Mouse (Mus musculus) limb, embryonic 13.5 days (tissue): ENCODE measurements around the gene Ints4. TPM values are rescaled to one million over a fixed set of nuclear protein-coding genes. Genes with fewer than 3 reads are reported as not detected.

ENCODE experiments used
- ATAC-seq: fragments of 200-750 bp; cut with Nextera tagmentation; 2 replicates; pipeline ENCODE4 v1.8.0; 2017; ENCODE audit warnings: low read depth, moderate number of reproducible peaks, moderate TSS enrichment; ENCODE audit not compliant: low FRiP score
- H3K27ac ChIP-seq: fragments of 300-500 bp; sonication (generic); 2 replicates; pipeline ENCODE4 v1.5.1; 2015; ENCODE audit warnings: inconsistent platforms, mild to moderate bottlenecking, moderate library complexity
- H3K27me3 ChIP-seq: fragments of 300-500 bp; sonication (generic); 2 replicates; pipeline ENCODE4 v1.6.1; 2015; ENCODE audit warnings: mild to moderate bottlenecking, inconsistent platforms
- H3K36me3 ChIP-seq: fragments of 300-500 bp; sonication (generic); 2 replicates; pipeline ENCODE4 v1.6.1; 2015; ENCODE audit warnings: inconsistent platforms, mild to moderate bottlenecking, moderate library complexity
- H3K4me1 ChIP-seq: fragments of 300-500 bp; sonication (generic); 2 replicates; pipeline ENCODE4 v1.6.1; 2015; ENCODE audit warnings: inconsistent platforms
- H3K4me2 ChIP-seq: fragments of 300-500 bp; sonication (generic); replicated peaks from 2 replicates; pipeline ENCODE4 v1.6.1; 2015; ENCODE audit warnings: inconsistent platforms, mild to moderate bottlenecking, moderate library complexity
- H3K4me3 ChIP-seq: fragments of 300-500 bp; sonication (generic); 2 replicates; pipeline ENCODE4 v1.5.1; 2015; ENCODE audit warnings: moderate library complexity, mild to moderate bottlenecking, inconsistent platforms
- H3K9ac ChIP-seq: fragments of 300-500 bp; sonication (generic); 2 replicates; pipeline ENCODE4 v1.6.1; 2015; ENCODE audit warnings: mild to moderate bottlenecking, inconsistent platforms
- H3K9me3 ChIP-seq: fragments of 300-500 bp; sonication (generic); 2 replicates; pipeline ENCODE4 v1.6.1; 2016; ENCODE audit warnings: inconsistent platforms
- WGBS: fragments of 180-500 bp; shearing (Covaris S2); methylation state at CpG from one replicate; pipeline ENCODE4 v1.1.7; 2015; 5-methylcytosine and 5-hydroxymethylcytosine counted together
- polyA plus RNA-seq: library from polyadenylated mRNA; unstranded; fragments of >200 nt; fragmentation: Nextera tagmentation; extraction: Ambion mirVana; gene quantifications from 2 replicates; pipeline ENCODE4 v1.2.1, GENCODE M21; 2015

Gene Ints4
- polyA plus RNA-seq, 1 experiment from 2014 or later = 57.3 TPM

DNA sequence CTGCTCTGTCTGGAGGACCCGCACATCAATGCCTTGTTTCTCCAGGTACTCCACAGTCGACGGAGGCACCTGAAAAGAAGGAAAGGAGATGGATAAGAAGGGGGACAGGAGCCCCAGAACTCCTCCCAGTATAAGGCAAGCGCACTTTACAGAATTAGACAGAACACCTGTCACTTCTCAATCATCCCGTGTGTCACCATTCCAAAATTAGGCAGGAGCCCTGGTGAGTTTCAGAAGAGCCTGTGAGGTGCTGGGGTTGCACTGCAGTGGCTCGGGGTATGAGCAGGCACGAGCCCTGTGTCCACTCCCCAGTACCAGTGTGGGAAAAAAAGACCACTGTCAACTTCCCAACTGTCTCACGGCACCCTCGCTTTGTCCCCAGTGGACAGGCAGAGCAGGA lies 69.9 kb downstream of the Ints4 start:
- H3K9me3 ChIP-seq = no peaks in the 10 kb centered on the region; the same call in 1 of the 2 replicates
- no peak overlapping the region for H3K4me3 ChIP-seq
- H3K36me3 ChIP-seq = peaks cover 29% of the 10 kb centered on the region
- WGBS = 86% methylated on average over 9 of the region's 9 CpGs
- no peaks in the 10 kb centered on the region for H3K27me3 ChIP-seq
- H3K4me1 ChIP-seq = peaks cover 8% of the 10 kb centered on the region; the same call in 1 of the 2 replicates
- no peak overlapping the region for H3K27ac ChIP-seq
- no peak overlapping the region for H3K9ac ChIP-seq
- ATAC-seq = no peak
- no peak overlapping the region for H3K4me2 ChIP-seq

DNA sequence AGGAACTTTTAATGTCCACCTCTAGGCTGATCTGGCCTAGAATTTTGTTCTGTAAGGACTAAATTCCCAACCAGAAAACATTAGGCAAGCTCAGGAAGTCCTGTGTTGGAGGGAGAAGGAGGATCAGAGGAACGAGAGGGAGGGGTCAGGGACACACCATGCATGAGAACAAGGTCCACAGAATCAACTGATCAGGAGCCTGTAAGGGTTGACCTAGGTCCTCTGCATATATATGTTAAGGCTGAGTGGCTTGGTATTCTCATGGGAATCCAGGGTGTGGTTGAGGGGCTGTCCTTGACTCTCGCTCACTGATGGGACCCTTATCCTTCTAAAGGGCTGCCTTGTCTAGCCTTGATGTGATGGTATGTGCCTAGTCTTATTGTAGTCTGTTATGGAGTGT lies 82.8 kb downstream of the Ints4 start:
- no peak overlapping the region for H3K4me2 ChIP-seq
- peaks cover 24% of the 10 kb centered on the region for H3K36me3 ChIP-seq
- H3K4me3 ChIP-seq = no peak overlapping the region
- ATAC-seq = no peak
- WGBS = 93% methylated on average over 2 of the region's 2 CpGs
- no peak overlapping the region for H3K27ac ChIP-seq
- no peak overlapping the region for H3K9ac ChIP-seq
- H3K9me3 ChIP-seq = no peaks in the 10 kb centered on the region
- no peaks in the 10 kb centered on the region for H3K27me3 ChIP-seq
- peaks cover 13% of the 10 kb centered on the region for H3K4me1 ChIP-seq

DNA sequence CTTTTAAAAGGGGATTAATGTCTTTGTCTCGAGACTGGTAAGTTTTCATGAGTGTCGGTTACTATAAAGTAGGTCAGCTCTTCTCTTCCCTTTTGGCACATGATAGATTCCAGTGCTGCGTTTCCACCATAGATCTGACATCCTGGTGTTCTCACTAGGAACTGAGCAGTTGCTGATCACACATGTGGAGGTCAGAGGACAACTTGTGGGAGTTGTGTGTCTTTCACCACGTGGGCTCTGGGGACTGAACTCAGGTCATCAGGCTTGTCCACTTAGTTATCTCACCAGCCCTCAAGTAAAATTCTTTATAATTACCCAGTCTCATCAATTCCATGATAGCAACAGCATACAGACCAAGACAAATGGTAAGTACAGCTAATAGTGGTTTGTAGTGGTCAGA lies 88.6 kb downstream of the Ints4 start:
- H3K9ac ChIP-seq = no peak overlapping the region
- 82% methylated on average over 4 of the region's 4 CpGs for WGBS
- no peaks in the 10 kb centered on the region for H3K9me3 ChIP-seq
- H3K27me3 ChIP-seq = no peaks in the 10 kb centered on the region
- no peak overlapping the region for H3K4me3 ChIP-seq
- no peak overlapping the region for H3K27ac ChIP-seq
- no peak overlapping the region for H3K4me2 ChIP-seq
- peaks cover 36% of the 10 kb centered on the region for H3K36me3 ChIP-seq
- ATAC-seq = no peak
- H3K4me1 ChIP-seq = no peaks in the 10 kb centered on the region

DNA sequence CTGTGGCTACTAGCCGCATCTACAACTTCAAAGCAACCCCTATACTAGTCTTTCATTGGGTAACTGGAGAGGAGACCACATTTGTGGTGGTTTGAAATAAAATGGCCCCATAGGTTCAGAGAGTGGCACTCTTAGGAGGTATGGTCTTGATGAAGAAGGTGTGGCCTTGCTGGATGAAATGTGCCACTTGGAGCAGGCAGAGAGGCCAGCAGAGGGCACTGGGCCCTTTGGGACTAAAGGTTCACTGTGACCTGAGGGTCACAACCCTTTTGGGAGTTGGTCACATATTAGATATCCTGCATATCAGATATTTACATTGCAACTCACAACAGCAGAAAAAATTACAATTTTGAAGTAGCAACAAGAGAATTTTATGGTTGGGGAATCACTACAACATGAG lies 89.6 kb downstream of the Ints4 start:
- 83% methylated on average over 1 of the region's 1 CpGs for WGBS
- H3K36me3 ChIP-seq = peaks cover 40% of the 10 kb centered on the region
- H3K9ac ChIP-seq = no peak overlapping the region

DNA sequence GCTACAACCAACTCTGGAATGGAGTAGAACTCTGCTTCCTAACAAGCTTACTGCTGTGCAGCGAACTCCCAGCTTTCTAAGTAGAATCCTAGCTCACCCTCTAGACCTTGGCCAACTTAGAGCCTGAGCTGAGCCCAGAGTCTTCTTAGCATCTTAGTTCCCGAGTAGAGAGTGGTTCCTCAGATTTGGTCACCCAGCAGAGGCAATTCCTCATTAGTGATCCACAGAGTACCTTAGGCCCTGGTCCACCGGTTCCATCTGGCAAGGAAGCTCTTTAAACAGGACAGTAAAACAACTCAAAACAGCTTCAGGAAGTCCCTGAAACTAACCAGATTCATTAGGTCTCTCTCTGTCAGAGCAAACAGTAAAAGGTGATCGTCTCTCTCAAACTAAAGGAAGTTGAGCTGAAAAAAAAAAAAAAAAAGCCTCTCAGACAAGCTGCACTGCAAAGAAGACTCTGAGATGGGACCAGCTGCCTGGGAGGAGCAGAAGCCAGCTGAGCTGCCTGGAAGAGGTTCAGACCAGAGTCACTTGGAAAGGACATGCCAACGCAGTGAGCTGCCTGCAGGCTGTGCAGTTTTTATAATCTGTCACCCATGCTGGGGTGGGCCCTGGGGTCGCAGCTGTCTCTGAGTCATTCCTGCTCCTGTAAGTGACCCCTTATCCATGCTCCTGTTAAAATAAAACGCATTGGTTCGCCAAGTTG lies 97.8 kb downstream of the Ints4 start:
- H3K4me1 ChIP-seq = peaks cover 17% of the 10 kb centered on the region
- peaks cover 20% of the 10 kb centered on the region for H3K36me3 ChIP-seq
- peak overlapping the region; percentile 81 for H3K4me2 ChIP-seq
- H3K27ac ChIP-seq = peak overlapping the region; percentile 99; the same call in 1 of the 2 replicates
- 0 out of 2 replicates have a peak, but pooled peaks have one; percentile 0 for ATAC-seq
- WGBS = 31% methylated on average over 8 of the region's 8 CpGs
- peak overlapping the region; percentile 81 for H3K9ac ChIP-seq
- H3K9me3 ChIP-seq = no peaks in the 10 kb centered on the region
- no peaks in the 10 kb centered on the region for H3K27me3 ChIP-seq
- peak overlapping the region; percentile 100 for H3K4me3 ChIP-seq

More for the DNA sequence above, 89.6 kb downstream of the Ints4 start:
- Histone ChIP-seq H3K27me3 (no peaks in the 10 kb centered on the region), H3K4me3 (no peak overlapping the region), H3K9me3 (no peaks in the 10 kb centered on the region), H3K27ac (no peak overlapping the region), H3K4me2 (no peak overlapping the region), H3K4me1 (no peaks in the 10 kb centered on the region)
- no peak for ATAC-seq

DNA sequence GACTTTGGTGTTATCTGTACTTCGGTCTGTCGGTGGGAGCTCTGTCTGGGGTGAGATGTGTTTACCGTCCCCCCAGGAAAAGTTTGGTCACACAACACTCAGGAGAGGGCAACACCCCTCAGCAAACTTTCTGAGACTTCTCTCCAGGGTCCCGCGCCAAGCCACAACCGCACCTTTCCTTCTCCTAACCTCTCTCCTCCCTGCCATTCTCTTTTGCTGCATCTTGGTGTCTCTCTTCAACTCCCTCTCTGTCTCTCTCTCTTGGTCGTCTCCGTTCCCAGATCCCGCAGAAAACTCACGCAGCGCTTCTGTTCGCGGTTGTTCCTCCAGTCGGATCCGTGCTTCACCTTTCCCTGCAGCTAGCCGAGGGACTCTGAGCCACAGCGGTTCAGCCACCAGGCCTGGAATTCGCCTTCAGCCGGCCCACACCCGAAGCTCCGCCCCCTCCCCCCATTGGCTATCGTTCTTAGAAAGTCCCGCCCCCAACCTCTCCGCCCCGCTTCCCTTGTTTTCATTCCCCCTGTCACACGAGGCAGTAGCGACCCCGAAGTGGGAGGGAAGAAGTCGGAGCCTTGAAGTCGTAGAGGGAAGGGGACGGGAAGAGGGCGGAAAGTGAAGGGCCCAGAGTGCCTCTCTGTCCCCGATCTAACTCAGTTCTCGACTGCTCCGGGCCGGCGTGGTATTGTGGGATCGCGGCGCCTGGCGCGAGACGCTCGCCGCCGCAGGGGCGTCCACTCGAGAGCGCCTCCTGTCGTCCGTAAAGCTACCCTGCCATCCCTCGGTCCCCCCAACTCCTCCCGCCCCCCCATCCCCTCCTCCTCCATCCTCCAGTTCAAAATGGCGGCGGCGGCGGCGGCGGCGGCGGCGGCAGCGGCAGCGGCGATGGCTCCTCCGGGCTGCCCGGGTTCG lies 98.6 kb downstream of the Ints4 start, which contains the start of the genes Aamdc and Rsf1:
Gene Aamdc (minus strand): TSS at position 431 of the 909 bp plus-strand sequence.
Gene Rsf1 (plus strand): TSS at position 823 of the 909 bp plus-strand sequence.
- peak within 1 kb of the TSS; percentile 100 for H3K4me3 ChIP-seq
- ATAC-seq = peak; percentile 98
- no peaks in the 10 kb centered on the region for H3K9me3 ChIP-seq
- under 1% methylated on average over 55 of the region's 68 CpGs for WGBS
- H3K4me1 ChIP-seq = peaks cover 20% of the 10 kb centered on the region
- no peaks in the 10 kb centered on the region for H3K27me3 ChIP-seq
- peak within 1 kb of the TSS; percentile 81 for H3K4me2 ChIP-seq
- H3K9ac ChIP-seq = peak within 1 kb of the TSS; percentile 100
- peak within 1 kb of the TSS; percentile 99 for H3K27ac ChIP-seq
- H3K36me3 ChIP-seq = peaks cover 13% of the 10 kb centered on the region

DNA sequence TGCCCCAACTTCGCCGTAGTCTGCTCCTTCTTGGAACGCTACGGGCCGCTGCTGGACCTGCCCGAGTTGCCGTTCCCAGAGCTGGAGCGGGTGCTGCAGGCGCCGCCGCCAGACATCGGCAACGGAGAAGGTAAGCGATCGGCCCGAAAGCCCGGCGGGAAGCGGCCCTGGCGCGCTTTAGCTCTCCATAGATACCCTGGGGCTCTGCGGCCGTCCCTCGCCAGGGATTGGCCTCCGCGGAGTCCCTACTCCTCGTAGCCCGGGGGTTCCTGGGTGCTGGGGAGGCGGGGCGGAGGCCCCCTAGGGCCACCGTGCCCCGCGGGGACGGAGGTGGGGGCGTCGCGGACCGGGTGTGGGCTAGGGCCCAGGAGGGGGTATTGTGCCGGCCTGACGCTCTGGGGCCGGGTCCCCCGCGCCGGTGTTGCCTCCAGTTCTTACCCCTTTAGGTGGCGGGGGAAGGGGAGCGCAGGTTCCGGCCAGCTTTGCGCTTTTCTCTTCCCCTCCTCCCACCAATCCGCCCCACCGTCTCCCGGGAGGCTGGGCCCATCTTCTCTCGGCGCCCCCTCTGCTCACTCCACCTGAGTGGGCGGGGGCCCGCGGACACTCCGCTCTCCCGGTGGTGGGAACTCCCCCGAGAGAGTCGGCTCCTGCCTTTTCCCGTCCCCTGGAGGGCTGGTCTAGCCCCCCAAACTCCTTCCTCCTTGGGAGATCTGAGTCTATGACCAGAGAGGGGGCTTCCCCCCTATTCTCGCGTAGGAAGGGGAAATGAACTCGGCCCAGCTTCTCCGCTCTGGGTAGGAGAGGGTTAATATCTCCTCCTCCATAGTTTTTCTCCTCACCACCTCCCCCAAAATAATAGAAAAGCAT lies 99.5 kb downstream of the Ints4 start:
- ATAC-seq = peak; percentile 4; the same call in 1 of the 2 replicates
- Histone ChIP-seq H3K36me3 (peaks cover 6% of the 10 kb centered on the region; the same call in 1 of the 2 replicates), H3K4me1 (peaks cover 23% of the 10 kb centered on the region), H3K9me3 (no peaks in the 10 kb centered on the region), H3K4me2 (peak overlapping the region; percentile 81), H3K27ac (peak overlapping the region; percentile 99), H3K9ac (peak overlapping the region; percentile 100), H3K27me3 (no peaks in the 10 kb centered on the region), H3K4me3 (peak overlapping the region; percentile 100)
- under 1% methylated on average over 52 of the region's 65 CpGs for WGBS

DNA sequence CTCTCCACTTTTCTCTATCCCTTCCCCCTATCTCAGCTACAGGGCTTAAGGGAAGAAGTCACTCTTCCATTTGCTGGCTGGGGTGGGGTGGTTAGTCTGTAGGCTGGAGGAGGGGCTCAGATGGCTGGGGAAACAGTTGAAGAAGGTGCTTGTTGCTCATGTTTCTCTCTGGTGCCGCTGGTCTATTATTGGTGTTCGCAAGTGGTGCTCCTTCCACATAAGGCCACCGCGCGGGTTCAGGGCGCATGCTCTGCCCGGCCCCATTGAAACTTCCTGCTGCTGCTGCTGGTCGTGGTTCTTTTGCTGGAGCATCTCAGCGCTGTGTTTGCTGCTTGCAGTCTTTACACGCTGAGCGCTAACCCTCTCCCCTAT lies 100.1 kb downstream of the Ints4 start:
- Histone ChIP-seq H3K9me3 (no peaks in the 10 kb centered on the region), H3K36me3 (peaks cover 3% of the 10 kb centered on the region; the same call in 1 of the 2 replicates), H3K4me1 (peaks cover 23% of the 10 kb centered on the region), H3K4me2 (peak overlapping the region; percentile 81), H3K27ac (peak overlapping the region; percentile 99), H3K9ac (peak overlapping the region; percentile 100), H3K27me3 (no peaks in the 10 kb centered on the region), H3K4me3 (peak overlapping the region; percentile 100)
- 1% methylated on average over 11 of the region's 11 CpGs for WGBS
- peak; percentile 55 for ATAC-seq

DNA sequence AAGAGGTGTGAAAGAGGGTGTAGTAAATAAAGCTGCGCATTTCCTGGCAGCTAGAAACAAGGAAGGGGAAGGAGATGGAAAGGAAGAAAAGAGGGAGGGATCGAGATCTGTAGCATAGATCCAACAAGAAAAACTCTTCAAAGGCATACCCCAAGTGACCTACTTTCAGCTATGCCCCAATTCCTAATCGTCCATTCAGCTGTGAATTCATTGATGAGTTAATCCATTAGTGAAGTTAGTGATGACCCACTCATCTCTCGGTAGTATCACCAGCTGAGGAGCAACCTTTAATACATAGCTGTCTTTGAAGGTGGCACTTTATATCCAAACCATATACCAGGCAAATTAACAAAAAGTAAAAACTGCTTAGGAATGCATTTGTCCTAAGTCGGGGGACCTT lies 107.8 kb downstream of the Ints4 start:
- H3K9ac ChIP-seq = no peak overlapping the region
- no peak overlapping the region for H3K4me3 ChIP-seq
- H3K4me1 ChIP-seq = peaks cover 25% of the 10 kb centered on the region
- H3K36me3 ChIP-seq = peaks cover 6% of the 10 kb centered on the region; the same call in 1 of the 2 replicates
- ATAC-seq = no peak
- no peak overlapping the region for H3K4me2 ChIP-seq
- 82% methylated on average over 5 of the region's 5 CpGs for WGBS
- no peaks in the 10 kb centered on the region for H3K27me3 ChIP-seq
- H3K9me3 ChIP-seq = no peaks in the 10 kb centered on the region
- H3K27ac ChIP-seq = no peak overlapping the region

DNA sequence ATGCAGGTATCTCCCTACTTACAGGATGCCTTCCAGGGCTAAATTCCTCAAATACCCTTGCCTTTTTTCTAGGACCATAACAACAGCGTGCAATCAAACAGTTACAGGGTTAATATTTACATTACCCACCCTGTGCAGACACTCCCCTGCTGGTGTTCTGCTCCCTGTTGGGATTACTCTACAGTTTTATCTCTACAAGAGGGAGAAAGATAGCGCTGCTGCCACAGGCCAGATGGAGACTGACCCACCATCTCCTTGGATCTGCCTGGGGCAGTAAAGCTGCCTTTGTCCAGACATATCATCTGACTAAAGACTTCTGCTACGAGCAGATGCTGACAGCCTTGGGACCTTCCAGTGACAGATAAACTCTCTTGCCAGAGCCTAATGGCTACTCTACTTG lies 109.7 kb downstream of the Ints4 start:
- ATAC-seq = no peak
- H3K4me1 ChIP-seq = peaks cover 20% of the 10 kb centered on the region
- WGBS = 29% methylated on average over 3 of the region's 3 CpGs
- H3K4me2 ChIP-seq = no peak overlapping the region
- H3K27ac ChIP-seq = no peak overlapping the region
- no peak overlapping the region for H3K4me3 ChIP-seq
- H3K9ac ChIP-seq = no peak overlapping the region
- H3K27me3 ChIP-seq = no peaks in the 10 kb centered on the region
- peaks cover 6% of the 10 kb centered on the region; the same call in 1 of the 2 replicates for H3K36me3 ChIP-seq
- H3K9me3 ChIP-seq = no peaks in the 10 kb centered on the region
